Mouse (Mus musculus): ENCODE results near the gene Lrrc3.
"Not testable (repeated sequence)": the region's sequence is repeated elsewhere in the genome, so short reads cannot be mapped to it uniquely, and the experiment has no call there.

Gene Lrrc3

DNA sequence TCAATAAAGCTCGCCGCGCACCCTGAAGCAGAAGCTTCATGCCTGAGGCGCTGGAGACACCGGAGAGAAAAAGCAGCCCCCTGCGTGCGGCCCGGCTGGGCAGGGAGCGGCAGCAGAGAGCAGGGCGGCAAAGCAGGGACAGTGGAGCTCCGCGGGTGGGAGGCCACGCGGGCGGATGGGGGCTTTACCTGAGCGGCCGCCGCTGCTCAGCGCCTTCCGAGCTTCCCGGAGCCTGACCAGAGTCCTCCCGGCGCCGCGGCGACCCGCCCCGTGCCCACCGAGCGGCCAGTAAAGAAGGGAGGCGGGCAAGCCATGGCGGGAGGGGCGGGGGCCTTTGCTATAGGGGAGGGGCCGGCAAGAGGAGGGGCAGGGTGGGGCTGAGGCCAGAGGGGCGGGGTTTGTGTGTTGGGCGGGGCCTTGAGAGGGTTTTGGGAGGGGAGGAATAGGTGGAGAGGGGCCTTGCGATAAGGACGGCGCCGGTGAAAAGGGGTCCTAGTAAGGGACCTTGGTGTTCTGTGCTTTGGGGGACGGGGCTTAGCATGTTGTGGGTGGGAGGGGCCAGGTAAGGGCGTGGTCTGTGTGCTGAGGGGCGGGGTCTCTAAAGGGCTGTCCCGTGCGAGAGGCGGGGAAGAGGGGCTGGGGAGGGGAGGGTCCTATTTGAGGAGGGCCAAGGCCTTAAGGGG, at the start of gene Lrrc3:
Gene Lrrc3, minus strand, starts transcription at position 326 of the 683 bp plus-strand sequence.
- peak; percentile 35 for DNase-seq (ENCODE audit: low read depth, low spot score)

DNA sequence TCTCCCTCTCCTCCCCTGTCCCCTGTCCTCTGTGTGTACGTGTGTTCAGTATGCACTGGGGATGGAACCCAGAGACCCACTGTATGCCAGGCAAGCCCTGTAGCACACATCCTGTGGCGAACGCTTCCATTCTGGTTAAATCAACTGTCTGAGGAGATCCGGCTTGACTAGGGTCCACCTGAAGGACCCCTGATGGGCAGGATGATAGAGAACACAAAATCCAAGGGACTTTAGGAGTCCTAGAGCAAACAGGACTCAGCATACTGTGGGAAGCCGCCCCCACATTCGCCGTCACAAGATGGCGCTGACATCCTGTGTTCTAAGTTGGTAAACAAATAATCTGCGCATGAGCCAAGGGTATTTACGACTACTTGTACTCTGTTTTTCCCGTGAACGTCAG, 48.1 kb upstream of the Lrrc3 start:
- not testable (repeated sequence) for DNase-seq (ENCODE audit: low read depth, low spot score)

DNA sequence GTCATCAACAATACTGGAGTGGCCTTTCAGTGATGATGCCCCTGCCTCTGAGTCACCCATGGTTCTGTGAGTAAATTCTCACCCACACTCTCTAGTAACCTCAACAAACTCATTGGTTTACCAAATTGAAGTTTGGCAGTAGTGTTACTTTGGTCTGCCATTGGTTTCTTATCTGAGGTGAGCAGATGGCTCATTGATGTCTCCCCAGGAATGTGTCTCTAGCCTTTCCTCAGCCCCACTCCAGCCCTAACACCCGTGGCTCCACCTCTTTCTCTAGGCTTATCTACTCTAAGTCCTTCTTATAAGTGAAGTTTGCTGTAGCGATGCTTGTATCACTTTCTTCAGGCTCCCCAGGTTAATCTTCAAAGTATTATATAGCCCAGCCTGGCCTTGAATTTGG, 37.3 kb upstream of the Lrrc3 start:
- no peak for DNase-seq (ENCODE audit: low read depth, low spot score)

GRCm38 (mm10) chr10:77927375-77927774, 25.0 kb upstream of the Lrrc3 start:
- DNase-seq (ENCODE audit: low read depth, low spot score) = no peak

DNA sequence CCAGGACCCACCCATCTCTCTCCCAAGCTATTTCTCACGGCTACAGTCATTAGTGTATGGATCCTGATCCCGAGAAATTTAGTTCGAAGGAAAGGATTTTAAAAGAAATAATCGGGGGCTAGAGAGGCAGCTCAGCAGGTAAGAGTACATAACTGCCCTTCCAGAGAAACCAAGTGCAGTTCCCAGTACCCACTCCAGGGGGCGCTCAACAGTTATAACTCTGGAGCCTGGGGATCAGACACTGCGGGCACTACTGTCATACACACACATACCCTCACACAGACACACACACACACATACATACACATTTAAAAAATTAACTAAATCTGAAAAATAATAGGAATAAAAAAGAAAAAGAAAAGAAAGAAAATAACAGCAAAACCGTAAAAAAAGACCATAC, 23.8 kb upstream of the Lrrc3 start:
- peak; percentile 64 for DNase-seq (ENCODE audit: low read depth, low spot score)

- no peak for DNase-seq (ENCODE audit: low read depth, low spot score)
These were observed 20.3 kb upstream of the Lrrc3 start for GRCm38 (mm10) chr10:77922681-77923080.

- DNase-seq (ENCODE audit: low read depth, low spot score) = no peak
These were observed 18.7 kb upstream of the Lrrc3 start for GRCm38 (mm10) chr10:77921009-77921408.

GRCm38 (mm10) chr10:77916636-77917335, 14.4 kb upstream of the Lrrc3 start:
- peak; percentile 67 for DNase-seq (ENCODE audit: low read depth, low spot score)

DNA sequence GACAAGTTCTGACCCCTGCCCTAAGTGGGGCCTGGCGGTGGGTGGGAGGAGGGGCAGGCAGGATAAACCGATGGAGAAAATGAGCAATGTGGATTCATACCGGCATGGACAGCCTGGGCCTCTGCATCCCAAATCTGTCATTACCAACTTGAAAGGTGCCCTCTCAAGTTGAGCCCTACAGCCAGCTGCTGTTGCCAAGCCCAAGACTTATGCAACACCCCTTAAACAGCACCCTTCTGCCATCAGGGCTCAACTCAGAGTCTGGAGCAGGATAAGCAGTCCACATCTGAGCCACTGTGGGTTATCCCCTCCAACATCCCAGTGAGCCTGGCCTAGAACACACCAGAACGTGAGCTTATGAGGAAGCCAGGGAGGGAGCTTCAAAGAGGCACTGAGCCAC, 11.0 kb upstream of the Lrrc3 start:
- DNase-seq (ENCODE audit: low read depth, low spot score) = no peak

DNA sequence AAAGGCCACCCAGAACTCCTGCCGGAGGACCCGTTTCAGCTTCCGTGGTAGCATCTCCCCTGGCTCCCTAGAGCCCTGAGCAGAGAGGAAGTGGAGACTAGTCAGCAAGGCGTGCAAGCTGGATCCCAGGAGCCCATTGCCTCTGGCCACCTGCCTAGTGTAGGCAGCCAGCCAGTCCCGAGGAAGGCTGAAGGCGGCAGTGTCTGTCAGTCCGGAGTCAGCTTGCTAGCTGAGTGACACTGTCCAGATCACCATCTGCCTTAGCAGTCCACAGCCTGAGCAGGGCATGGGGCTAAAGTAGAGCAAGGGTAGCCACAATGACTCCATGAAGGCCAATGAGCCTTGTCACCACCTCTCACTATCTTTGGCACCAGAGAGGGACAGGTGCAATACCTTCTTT, 10.3 kb upstream of the Lrrc3 start:
- DNase-seq (ENCODE audit: low read depth, low spot score) = no peak

- peak; percentile 55 for DNase-seq (ENCODE audit: low read depth, low spot score)
These were observed 769 bp upstream of the Lrrc3 start for GRCm38 (mm10) chr10:77902894-77903715.

GRCm38 (mm10) chr10:77901871-77902210, 495 bp downstream of the Lrrc3 start:
- no peak for DNase-seq (ENCODE audit: low read depth, low spot score)

- no peak for DNase-seq (ENCODE audit: low read depth, low spot score)
These were observed 1.2 kb downstream of the Lrrc3 start for GRCm38 (mm10) chr10:77900903-77901818.

DNA sequence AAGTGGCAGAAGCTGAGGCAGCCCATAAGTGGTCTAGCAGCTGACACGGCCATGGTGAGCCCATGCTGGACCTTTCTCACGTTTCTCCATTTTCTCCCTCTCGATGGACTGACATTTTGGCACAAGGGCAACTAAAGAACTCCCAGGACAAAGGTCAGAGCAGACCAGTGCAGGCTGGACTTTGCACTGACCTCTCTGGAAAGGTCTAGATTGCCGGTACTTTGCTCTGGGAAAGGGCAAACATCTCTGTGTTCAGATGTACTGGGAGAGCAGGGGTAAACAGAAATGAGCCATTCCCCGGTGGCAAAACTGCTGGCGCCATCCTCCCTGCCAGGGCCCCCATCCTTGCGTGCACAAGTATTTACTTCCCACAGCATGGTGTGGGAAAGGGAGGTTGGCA, 2.2 kb downstream of the Lrrc3 start:
- no peak for DNase-seq (ENCODE audit: low read depth, low spot score)

DNA sequence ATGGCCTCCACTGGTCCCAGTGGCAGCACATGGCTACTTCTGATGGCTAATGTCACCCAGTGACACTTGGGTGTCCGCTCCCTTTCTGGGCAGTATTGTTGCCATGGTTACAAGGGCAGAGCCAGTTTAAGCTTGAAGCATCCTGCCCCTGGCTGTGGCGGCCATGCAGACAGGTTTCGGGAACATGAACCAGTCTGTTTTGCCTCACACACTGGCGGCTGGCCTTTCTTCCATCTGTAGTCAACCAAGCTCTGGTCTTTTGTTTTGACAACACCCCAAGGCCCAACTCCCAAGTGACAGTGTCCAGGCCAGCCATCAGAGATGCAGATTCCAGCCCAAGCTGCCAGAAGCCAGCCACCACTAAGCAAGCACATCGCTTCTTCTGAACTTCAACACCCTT, 6.8 kb downstream of the Lrrc3 start:
- DNase-seq (ENCODE audit: low read depth, low spot score) = no peak

GRCm38 (mm10) chr10:77890987-77891565, 11.3 kb downstream of the Lrrc3 start:
- DNase-seq (ENCODE audit: low read depth, low spot score) = no peak

DNA sequence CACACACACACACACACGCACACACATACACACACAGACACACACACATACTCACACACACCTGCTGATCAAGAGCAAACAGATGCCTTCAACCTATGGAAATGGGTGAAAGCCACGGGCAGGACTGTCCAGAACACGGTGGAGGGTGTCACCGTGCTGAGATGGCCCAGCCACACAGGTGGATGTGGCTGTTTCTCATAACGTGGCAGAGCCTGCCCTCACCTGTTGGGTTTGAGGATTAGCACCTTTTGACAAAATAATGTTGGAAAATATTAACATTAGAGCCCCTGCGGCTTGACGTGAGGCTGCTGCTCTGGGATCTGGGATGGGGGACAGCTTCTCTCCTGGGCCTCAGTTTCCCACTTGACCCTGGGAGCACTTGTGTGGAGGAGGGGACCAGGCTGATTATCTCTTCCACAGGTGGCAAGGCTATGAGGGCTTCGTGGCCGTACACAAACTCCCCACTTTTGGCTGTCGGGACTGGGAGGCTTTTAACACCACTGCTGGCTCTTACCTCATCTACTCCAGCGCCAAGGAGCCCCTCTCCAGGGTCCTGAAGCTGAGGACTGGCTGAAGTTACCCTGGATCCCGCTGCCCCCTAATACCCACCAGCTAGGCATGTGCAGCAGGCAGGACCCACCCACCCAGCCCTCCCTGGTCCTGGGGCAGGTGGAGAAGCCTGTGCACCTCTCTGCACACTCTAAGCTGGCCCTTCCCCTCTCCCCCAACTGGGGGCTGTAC, 16.2 kb downstream of the Lrrc3 start:
- DNase-seq (ENCODE audit: low read depth, low spot score) = no peak

DNA sequence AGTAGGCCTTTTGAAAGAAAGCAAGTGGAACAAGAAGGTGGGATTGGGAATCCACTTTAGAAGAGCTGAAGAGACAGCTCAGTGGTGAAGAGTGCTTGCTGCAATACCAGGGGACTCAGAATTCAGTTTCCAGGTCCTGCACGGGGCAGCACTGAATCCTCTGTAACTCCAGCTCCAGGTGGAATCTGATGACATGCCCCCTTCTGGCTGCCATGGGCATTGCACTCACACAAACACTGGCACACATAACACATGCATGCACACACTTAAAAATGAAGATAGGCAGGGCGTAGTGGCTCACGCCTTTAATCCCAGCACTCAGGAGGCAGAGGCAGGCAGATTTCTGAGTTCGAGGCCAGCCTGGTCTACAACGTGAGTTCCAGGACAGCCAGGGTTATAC, 19.8 kb downstream of the Lrrc3 start:
- peak; percentile 12 for DNase-seq (ENCODE audit: low read depth, low spot score)

- DNase-seq (ENCODE audit: low read depth, low spot score) = no peak
These were observed 22.0 kb downstream of the Lrrc3 start for GRCm38 (mm10) chr10:77880305-77880704.

DNA sequence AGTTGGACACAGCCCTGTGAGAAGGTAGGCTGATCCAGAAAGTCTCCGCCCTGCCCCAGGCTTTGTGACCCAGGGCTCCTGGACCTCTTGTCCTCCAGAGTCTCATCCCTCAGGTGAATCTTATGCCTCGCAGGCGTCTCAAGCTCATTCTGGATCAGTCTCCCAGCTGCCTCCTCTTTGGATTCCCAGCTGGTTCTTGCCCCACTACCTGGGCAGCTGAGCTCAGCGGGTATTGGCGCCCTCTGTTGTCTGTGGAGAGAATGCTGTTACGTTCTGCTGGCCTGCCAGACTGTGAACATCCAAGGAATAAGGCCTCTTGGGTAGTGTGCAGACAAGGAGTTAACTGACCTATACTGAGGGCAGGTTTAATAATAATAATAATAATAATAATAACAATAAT, 23.4 kb downstream of the Lrrc3 start:
- peak; percentile 24 for DNase-seq (ENCODE audit: low read depth, low spot score)
